In the genomic region with DNA sequence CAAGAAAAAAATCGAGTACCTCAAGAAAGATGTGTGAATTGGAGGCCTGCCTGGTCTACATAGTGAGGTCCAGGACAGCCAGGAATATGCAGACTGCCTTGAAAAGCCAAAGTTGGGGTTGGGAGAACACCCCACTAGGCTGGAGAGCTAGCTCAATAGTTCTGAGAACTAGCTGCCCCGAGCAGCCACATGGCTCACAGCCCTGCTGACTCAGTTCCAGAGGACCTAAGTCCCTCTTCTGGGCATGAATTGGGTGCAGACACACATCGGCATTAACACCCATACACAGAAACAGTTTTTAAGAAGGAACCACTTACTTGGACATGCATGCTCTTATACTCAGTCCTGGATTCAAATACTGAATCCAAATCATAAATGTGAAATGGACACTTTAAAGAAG, we compare ENCODE assay signal across 11 mouse cellular contexts. TPM values are rescaled to one million over a fixed set of nuclear protein-coding genes. Genes with fewer than 3 reads are reported as not detected.
DNase-seq lines count a peak whose midpoint lies in the region; ATAC-seq and TF ChIP-seq lines count a peak whose summit lies in the region.
"Had no signal": no experiment of that assay in that cellular context is flagged by ENCODE, and none has a peak within 500 bp of the region (broad histone marks: within the 10 kb centered on the region; RNA-seq: fewer than 3 reads in every experiment).

No protein-coding gene starts in this region.

- DNase-seq in heart, postnatal 36 days: no peak
- no peak for DNase-seq in layer of hippocampus, postnatal 14 days (ENCODE audit: low spot score in 2 of 2)
- no peak for DNase-seq in retina, postnatal 1 day
- no peak for DNase-seq in cerebellum, postnatal 36 days
- DNase-seq: adrenal gland, adult 2 months; cerebellum, adult 9-10 months; kidney, adult 9 months had no signal

- peaks cover 9 to 44% of the 10 kb centered on the region in 2 experiments for H3K4me1 ChIP-seq in heart, embryonic 14.5 days (ENCODE audit: control insufficient read depth in 2 of 2, insufficient read depth in 2 of 2, low read length in 2 of 2)
- H3K4me1 ChIP-seq in forebrain, embryonic 13.5 days: peaks cover 62% of the 10 kb centered on the region
- peaks cover 52% of the 10 kb centered on the region for H3K4me1 ChIP-seq in limb, embryonic 12.5 days (replicated peaks)

- H3K79me3 ChIP-seq in C2C12 (ENCODE audit: low read depth): peaks cover 80% of the 10 kb centered on the region

- H3K27ac ChIP-seq in heart, embryonic 14.5 days (replicated peaks in 1 of 2; ENCODE audit: control insufficient read depth in 1 of 2, insufficient read depth in 1 of 2, low read depth in 2 of 2, low read length in 2 of 2): no peak overlapping the region; a peak in 1 of 4 replicates
- H3K27ac ChIP-seq in forebrain, embryonic 13.5 days: no peak overlapping the region
- no peak overlapping the region for H3K27ac ChIP-seq in limb, embryonic 12.5 days

- intact Hi-C loops in heart, postnatal 36 days (cut with DNase I): loop anchor here (10.0 kb wide), 1 partner anchor 251 kb away; a partner anchor contains a TSS

- peaks cover 90% of the 10 kb centered on the region for H3K79me2 ChIP-seq in C2C12 (ENCODE audit: control insufficient read depth, insufficient read depth)

- H3K9me3 ChIP-seq in heart, embryonic 14.5 days (ENCODE audit: control insufficient read depth, low read length): no peaks in the 10 kb centered on the region
- no peaks in the 10 kb centered on the region for H3K9me3 ChIP-seq in forebrain, embryonic 13.5 days (replicated peaks)
- no peaks in the 10 kb centered on the region for H3K9me3 ChIP-seq in limb, embryonic 12.5 days

- no peak overlapping the region for H3K4me3 ChIP-seq in heart, embryonic 14.5 days (ENCODE audit: control insufficient read depth in 1 of 2, insufficient read depth in 1 of 2, low read depth in 1 of 2, low read length in 2 of 2)
- H3K4me3 ChIP-seq in C2C12 (ENCODE audit: insufficient read depth, poor library complexity, severe bottlenecking): no peak overlapping the region
- 0 out of 2 replicates have a peak overlapping the region, but pooled peaks have one; percentile 8 for H3K4me3 ChIP-seq in forebrain, embryonic 13.5 days
- peak overlapping the region; percentile 8 for H3K4me3 ChIP-seq in limb, embryonic 12.5 days (replicated peaks)

- H3K4me2 ChIP-seq in heart, embryonic 14.5 days (ENCODE audit: low read length): peak overlapping the region; percentile 6
- peak overlapping the region; percentile 29 for H3K4me2 ChIP-seq in forebrain, embryonic 13.5 days
- H3K4me2 ChIP-seq in limb, embryonic 12.5 days: peak overlapping the region; percentile 35

- no peak for ATAC-seq in heart, embryonic 14.5 days (ENCODE audit: insufficient number of reproducible peaks, insufficient read depth, low FRiP score, low read depth)
- ATAC-seq in forebrain, embryonic 13.5 days: no peak
- no peak for ATAC-seq in limb, embryonic 12.5 days (ENCODE audit: insufficient number of reproducible peaks, insufficient read depth, low FRiP score, low TSS enrichment, low read depth)

- TF ChIP-seq CTCF in C2C12 (IDR thresholded peaks at IDR 0.05; ENCODE audit: control insufficient read depth, insufficient read depth, insufficient read length): no peak

- 0 out of 2 replicates have a peak overlapping the region, but pooled peaks have one; percentile 5 for H3K9ac ChIP-seq in heart, embryonic 14.5 days (ENCODE audit: low read length)
- peak overlapping the region; percentile 41; the same call in 1 of the 2 replicates for H3K9ac ChIP-seq in forebrain, embryonic 13.5 days
- H3K9ac ChIP-seq in limb, embryonic 12.5 days (replicated peaks): 0 out of 2 replicates have a peak overlapping the region, but pooled peaks have one; percentile 19

- no peaks in the 10 kb centered on the region for H3K27me3 ChIP-seq in heart, embryonic 14.5 days (ENCODE audit: control insufficient read depth, insufficient read depth, low read length)
- H3K27me3 ChIP-seq in C2C12 (ENCODE audit: control insufficient read depth, insufficient read depth, insufficient read length): no peaks in the 10 kb centered on the region
- H3K27me3 ChIP-seq in forebrain, embryonic 13.5 days: no peaks in the 10 kb centered on the region
- no peaks in the 10 kb centered on the region for H3K27me3 ChIP-seq in limb, embryonic 12.5 days

- WGBS in heart, embryonic 14.5 days: 80% methylated on average over 3 of the region's 3 CpGs
- 81% methylated on average over 3 of the region's 3 CpGs for WGBS in forebrain, embryonic 13.5 days
- WGBS in limb, embryonic 12.5 days: 83% methylated on average over 3 of the region's 3 CpGs

- H3ac ChIP-seq in C2C12 (ENCODE audit: control insufficient read depth, insufficient read length, low read depth): peak overlapping the region; percentile 45

- peaks cover 90% of the 10 kb centered on the region for H3K36me3 ChIP-seq in heart, embryonic 14.5 days (ENCODE audit: control insufficient read depth, insufficient read depth, low read length)
- peaks cover 92% of the 10 kb centered on the region for H3K36me3 ChIP-seq in C2C12 (ENCODE audit: control insufficient read depth, insufficient read depth)
- peaks cover 90% of the 10 kb centered on the region for H3K36me3 ChIP-seq in forebrain, embryonic 13.5 days (ENCODE audit: poor library complexity, severe bottlenecking)
- H3K36me3 ChIP-seq in limb, embryonic 12.5 days: peaks cover 89% of the 10 kb centered on the region

TF ChIP-seq in C2C12, 6 proteins besides CTCF, POLR2A, EP300 and RAD21:
- no peak for TF ChIP-seq CEBPB (IDR thresholded peaks at IDR 0.05; ENCODE audit: low read depth)
- TF ChIP-seq FOSL1 (IDR thresholded peaks at IDR 0.05; ENCODE audit: insufficient read depth, low read length, poor library complexity, severe bottlenecking): no peak
- no peak for TF ChIP-seq MYOD1 (IDR thresholded peaks at IDR 0.05; ENCODE audit: control insufficient read depth, insufficient read length, low read depth)
- no peak for TF ChIP-seq MYOG (IDR thresholded peaks at IDR 0.05; ENCODE audit: control insufficient read depth, extremely low read depth, insufficient read length)
- TF ChIP-seq USF1 (IDR thresholded peaks at IDR 0.05; ENCODE audit: low read depth): no peak
- no peak for TF ChIP-seq MAX (IDR thresholded peaks at IDR 0.05)
TF ChIP-seq in C2C12: peak in this region for 0.

RNA-seq across cellular contexts. Expression of a gene that starts 8.2 kb away (rescaled TPM):
- polyA plus RNA-seq in heart, embryonic 14.5 days (2014; fragmentation: Nextera tagmentation; extraction: Ambion mirVana): 139 and 148 TPM in 2 replicates
- 100 to 1,000 TPM; 109 TPM for total RNA-seq in heart, postnatal 36 days (2021)
- polyA plus RNA-seq in C2C12 (2012; fragmentation: generic; extraction: Trizol): 183 TPM
- 76.7 and 78.0 TPM in 2 replicates for polyA plus RNA-seq in forebrain, embryonic 13.5 days (2015; fragmentation: Nextera tagmentation; extraction: Ambion mirVana)
- polyA plus RNA-seq in limb, embryonic 12.5 days (2016; fragmentation: Nextera tagmentation; extraction: Ambion mirVana): 136 and 141 TPM in 2 replicates
- total RNA-seq in layer of hippocampus, postnatal 14 days (2021): 100 to 1,000 TPM; 101 to 103 TPM

Comparison
In these comparisons a context has a peak if more than half of its experiments do, and no peak if none do; other contexts are left out.
1. H3K4me3 ChIP-seq: peak in forebrain, embryonic 13.5 days (single experiment) and limb, embryonic 12.5 days (single experiment); none in heart, embryonic 14.5 days (0 of 2) and C2C12 (single experiment).
2. Peak in every context shown above with its lines, with median percentiles within 50 percentile points of each other: H3K4me2 ChIP-seq and H3K9ac ChIP-seq.